Mouse (Mus musculus) layer of hippocampus, adult 18-20 months (tissue): Measurements from ENCODE around the gene Palmd. TPM values are rescaled to one million over a fixed set of nuclear protein-coding genes. Genes with fewer than 3 reads are reported as not detected.

ENCODE experiments used
- DNase-seq, 2 experiments: peaks; one replicate each; pipeline ENCODE4 v3.0.0; 2022; ENCODE audit warnings: low spot score in 2 of 2
- total RNA-seq, 2 experiments: library from RNA; stranded (reverse); gene quantifications; 2 replicates each; pipeline ENCODE4 v1.2.3; 2021

Palmd gene
- total RNA-seq, 2 experiments from 2014 or later = 25.8 to 26.0 TPM

DNA sequence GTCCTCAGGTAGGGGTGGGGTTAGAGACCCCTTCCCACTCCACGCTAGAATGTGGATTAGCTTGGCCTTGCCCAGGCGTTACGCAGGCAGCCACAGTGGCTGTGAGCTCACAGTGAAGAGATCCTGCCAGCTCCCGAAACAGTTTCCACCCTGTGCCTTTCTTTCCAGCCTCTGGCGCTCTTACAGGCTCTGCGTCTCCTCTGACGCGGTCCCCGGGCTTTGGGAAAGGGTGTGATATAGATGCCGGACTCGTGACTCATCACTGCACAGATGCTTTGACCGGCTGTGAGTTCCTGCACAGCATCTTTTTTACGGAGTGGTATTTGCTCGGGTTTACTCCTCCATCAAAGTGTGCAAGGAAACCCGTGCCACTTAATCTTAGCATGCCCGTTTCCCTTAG, 62.9 kb downstream of the Palmd start:
- DNase-seq = peak; percentile 52 to 74

DNA sequence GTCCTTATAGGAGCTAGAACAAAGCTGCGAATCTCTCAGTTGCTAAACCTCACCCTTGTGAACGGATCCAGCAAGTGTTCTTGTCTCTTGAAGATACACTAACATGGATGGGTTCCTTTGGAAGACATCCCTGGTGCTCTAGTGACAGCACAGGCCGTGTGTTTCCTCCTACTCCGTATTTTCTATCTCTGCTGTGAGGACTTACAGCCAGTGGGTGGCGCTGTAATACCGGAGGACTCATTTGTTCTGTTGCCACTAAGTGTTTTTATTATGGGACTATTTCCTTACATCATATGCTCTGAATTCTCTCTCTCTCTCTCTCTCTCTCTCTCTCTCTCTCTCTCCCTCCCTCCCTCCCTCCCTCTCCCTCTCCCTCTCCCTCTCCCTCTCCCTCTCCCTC, 64.6 kb downstream of the Palmd start:
- peak; percentile 79 to 94 for DNase-seq

DNA sequence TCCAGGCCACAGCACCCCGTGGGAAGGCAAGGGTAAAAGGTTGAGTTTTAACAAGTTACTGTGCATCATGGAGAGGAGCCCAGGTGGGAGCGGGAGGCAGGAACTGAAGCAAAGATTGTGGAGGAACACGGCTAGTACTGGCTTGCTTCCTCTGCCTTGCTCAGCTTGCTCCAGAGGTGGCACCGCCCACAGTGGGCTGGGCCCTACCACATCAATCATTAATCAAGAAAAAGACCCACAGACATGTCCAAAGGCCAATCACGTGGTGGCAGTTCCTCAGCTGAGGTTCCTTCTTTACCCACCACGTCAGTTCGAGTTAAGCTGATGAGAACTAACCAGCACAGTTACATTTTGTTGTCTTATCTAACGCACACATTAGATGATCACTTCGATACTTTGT, 75.9 kb downstream of the Palmd start:
- DNase-seq = no peak

DNA sequence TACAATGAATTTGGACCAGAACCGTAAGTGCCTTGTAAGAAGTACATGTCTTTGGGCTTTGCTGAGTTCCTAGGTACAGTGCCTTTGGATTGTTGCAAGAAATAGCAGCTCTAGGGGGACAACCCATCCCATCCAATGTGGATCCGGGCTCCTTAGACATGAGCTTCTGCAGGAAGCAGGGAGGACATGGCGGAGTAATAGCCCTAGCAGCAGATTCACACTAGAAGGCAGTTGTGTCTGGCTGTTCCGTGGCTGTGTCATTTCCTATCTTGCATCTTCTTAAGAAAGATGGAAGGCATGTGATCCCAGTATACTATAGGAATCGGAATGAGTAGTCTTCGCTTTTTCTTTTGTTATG, 76.6 kb downstream of the Palmd start:
- no peak for DNase-seq

DNA sequence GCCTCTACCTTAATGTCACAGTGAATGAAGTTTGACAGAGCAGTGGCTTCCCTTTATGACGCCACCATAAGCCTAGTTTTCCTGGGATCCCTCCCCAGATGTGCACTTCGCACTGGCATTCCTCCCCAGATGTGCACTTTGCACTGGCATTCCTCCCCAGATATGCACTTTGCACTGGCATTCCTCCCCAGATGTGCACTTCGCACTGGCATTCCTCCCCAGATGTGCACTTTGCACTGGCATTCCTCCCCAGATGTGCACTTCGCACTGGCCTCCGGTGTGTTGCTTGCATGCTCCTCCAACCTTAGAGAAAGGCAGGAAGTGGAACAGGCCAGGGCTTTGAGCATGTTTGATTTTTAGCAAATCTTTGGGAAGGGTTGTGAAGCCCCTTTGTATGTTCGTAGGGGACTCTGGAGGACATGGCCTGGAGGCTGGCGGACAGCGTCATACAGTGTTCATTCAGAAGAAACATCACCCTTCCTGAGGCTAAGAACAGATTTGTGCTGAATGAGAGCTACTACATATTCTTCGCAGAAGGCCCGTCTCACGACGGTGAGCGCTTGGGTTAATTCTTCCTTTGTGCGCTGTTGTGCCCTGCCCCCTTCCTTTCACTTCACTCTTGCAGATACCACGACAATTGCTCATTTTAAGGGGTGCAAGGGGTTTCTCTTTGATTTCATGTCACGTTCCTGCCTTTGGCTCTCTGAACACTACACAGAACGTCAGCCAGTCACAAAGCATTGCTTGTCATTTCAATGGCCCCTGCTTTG, 77.2 kb downstream of the Palmd start:
- DNase-seq = no peak

DNA sequence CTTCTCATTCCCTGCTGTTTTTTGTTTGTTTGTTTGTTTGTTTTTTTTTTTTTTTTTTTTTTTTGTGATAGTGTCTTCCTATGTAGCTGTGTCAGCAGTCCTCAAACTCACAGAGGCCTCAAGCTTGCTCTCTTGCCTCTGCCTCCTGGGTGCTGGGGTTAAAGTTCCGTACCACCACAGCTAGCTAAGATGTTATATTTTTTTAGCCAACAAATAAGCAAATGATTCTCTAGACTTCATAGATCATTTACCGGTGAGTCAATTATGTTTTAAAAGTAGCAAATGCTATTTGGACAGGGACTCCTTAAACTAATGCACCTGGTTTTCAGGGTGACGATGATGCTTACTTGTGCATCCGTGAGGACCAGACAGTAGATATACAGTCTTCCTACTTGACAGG, 78.2 kb downstream of the Palmd start:
- no peak for DNase-seq

DNA sequence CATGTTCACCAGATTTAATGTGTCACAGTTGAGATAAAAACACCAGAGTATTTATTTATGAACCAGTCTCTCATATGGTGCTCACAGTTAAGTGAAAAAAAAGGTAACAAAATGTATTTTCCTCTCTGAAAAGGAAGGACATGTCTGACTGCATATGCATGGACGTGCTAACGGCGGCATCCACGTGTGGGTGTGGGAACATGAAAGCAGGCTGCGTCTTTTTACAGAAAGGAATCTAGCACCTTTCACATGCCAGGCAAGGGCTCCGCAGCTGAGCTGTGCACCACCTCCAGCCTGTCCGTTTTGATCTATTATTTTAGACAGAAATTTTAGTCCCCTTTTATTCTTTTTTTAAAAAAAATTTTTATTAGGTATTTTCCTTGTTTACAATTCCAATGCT, 79.4 kb downstream of the Palmd start:
- no peak for DNase-seq

DNA sequence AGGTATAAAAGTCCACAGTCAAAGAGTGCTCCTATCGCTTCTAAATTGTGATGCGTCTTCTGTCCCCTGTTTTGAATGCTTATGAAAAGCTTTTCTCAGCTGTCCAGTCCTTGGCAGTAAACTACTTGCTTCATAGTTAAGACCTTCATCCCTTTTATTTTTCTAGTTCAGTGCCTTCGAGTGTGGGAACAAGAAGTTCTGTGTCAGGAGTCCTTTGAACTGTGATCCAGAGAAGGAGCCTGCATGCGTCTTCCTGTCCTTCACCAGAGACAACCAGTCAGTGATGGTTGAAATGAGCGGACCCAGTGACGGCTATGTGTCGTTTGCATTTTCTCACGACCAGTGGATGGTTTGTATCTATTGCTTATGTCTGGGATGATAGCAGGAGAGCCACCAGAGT, 83.8 kb downstream of the Palmd start:
- DNase-seq = no peak

DNA sequence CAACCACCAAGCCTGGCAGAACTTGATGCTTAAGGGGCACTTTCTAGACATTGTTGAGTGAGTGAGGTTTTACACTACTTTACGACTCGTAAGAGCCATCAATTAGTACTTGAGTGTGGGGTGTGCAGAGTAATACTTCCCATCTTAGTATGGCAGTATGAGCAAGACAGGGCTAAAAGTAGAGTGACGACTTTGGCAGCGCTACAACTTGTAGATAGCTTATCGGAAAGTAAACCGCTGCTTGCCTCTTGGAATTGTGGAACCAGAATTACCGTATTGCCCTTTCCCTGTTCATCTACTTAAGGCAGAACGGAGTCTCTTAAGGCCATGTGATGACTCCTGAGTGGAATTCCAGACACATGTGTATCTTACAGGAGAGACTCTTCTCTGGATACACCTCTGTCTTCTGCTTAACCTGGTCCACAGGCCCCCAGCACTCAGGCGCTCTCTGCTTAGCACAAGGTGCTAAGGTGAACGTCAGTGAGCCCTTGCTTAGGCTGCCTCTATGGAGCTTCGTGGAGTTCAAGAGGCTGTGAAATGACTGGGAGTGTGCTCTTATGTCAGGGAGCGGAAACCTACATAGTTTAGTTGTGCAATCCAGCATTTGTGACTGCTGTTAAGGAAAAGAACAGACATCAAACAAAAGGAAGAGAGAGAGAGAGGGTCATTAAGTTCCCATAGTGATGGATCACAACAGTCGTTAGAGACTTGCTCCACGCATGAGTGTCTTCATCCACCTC, 86.4 kb downstream of the Palmd start:
- no peak for DNase-seq

DNA sequence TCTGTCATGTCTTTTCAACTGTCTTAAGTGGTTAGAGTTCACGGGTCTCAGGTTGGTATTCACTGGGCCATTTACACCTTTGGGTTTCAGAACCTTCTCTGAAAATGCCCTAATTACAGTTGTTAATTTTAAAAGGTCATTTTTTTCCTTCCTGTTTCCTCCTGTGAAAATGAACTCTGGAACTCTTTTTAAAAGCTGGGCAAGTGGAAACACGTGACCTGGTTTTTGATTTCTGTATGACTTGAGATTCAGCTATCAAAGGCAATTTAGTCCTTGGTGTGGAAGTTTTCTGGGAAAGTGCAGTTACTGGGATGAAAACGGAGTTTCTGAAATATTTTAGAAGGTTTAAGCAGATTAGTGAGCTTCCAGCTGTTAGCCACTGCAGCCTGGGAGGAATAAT, 98.4 kb downstream of the Palmd start:
- no peak for DNase-seq

Other genes starting within 250 kb of the Palmd start
- gene Agl, start 160.8 kb downstream of the Palmd start, total RNA-seq = 10 to 100 TPM; 22.4 to 25.7 TPM
- gene Frrs1, start 109.5 kb downstream of the Palmd start, total RNA-seq = 1 to 10 TPM in 1 of 2 experiments, under 1 TPM in 1; 0.74 to 1.3 TPM
- not detected for gene 4930455H04Rik, start 720 bp downstream of the Palmd start, total RNA-seq